Mouse (Mus musculus): ENCODE measurements at regions not wholly inside any gene's neighbourhood (a gene's known extent, or its start where the extent isn't known, plus 50 kb on each side); places are given as distances from the start of the nearest gene placed in this dataset.
A peak's percentile ranks its signal among the peaks of the same experiment; 100 is the strongest.

DNA sequence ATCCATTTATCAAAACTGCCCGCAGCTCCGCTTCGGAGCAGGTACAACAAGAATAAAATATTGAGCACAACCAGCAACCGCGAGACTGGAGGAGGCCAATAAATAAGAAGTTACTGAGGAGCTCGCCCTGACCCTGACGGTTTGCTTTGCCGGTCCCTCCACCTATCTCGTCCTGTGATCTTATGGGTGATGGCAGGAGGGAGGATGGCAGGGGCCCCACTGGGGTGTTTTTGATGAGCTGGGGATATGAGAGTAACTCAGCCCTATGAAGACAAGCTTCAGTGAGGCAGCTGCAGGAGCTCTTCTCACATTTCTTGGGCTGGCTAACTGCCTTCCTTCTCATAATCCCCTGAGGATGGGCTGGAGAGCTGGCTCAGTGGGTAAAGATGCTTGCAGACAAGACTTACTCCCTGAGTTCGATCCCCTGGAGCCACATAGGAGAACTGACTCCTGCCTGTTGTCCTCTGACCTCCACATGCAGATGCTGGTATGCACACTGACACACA lies 132.3 kb upstream of the Sdk2 start:
- no peak for DNase-seq

DNA sequence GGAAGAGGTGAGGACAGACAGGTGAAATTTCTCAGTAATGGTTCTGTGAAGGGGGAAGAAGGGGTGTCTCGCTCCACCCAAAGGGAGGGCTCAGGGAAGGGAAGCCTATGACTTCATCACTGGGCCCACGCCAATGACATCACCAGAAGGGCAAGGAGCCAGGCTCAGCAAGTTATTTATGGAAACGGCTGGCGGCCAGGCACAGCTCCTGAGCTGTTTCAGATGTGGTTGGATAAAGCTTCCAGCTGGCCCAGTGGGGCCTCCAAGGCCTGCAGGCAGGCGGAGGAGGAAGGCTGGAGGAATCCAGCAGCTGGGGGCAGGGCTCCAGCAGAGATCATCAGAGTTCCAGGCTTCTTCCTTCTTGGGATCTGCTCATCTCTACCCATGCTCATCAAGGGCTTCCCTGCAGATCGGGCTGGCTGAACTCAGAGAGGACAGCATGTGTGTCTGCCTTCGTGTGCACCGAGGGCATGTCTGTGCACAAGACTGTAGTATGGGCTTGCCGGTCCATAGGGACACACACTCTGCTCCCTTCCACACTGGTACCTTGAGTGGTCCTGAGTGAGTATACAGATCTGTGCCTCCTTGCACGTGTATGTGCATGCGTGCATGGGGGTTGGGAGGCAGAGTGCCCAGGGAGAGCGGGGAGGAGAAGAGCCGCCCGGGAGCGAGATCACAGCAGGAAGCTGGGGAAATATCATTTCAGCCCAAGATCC lies 131.6 kb upstream of the Sdk2 start:
- DNase-seq, result no peak

DNA sequence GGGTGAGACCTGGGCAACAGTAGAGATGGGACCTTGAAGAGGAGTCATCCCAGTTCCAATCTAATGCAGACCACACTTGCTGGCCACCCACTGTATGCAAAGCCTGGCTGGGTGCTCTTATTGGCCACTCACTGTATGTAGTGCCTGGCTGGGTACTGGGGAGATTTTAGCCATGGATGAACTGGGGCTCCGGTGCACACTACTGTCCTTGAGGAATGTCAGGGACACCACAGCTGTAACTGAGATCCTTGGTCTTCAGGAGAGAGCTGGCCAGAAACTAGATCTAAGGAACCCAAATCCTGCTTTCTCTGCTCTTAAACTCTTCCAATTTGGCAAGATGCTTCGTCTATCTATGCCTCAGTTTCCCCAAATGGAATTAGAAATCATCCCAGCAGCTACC lies 128.4 kb upstream of the Sdk2 start:
- DNase-seq, result no peak

DNA sequence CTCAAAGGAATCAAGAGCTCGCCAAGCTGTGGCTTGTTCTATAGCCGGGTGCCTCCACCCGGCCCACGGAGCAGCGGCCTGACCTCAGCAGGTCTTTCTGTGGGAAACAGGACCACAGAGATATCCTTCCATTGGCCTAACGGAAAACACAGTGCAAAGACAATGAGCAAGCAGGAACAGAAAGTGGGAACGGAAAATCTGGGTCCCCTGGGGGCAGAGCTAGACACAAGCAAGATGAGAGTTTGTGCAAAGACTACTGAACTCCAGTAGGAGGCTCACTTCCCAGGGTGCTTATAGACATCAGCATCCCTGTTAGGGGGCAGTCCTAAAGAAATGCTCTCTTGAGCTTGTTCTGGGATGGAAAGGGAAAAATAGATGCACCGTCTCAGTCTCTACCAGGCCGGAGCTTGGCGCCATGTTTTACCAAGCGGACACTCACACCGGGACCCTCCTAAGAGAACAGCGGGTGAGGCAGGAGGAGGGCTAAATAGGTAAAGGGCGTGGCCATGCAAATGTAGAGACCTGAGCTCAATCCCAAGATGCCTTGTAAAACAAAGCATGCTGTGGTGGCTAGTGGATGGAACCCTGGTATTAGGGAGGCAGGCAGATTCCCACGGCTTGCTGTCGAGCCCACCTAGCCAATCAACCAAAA lies 127.3 kb upstream of the Sdk2 start:
- no peak for DNase-seq

DNA sequence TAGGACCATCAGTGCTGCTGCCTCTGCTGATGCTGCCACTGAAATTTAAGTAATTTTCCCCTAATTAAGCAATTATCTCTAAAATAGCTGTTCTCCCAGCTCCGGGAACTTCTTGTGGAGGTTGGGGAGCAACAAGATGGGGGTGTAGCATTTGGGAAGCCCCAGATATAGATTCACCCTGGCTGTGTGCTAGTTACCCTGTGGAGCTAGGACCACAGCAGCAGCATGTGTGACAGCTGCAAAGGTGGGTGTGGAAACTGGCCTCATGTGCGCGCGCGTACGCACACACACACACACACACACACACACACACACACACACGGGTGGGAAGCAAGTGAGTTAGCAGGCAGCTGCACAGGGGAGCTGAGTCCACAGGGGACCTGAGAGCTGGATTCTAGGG lies 126.2 kb upstream of the Sdk2 start:
- no peak for DNase-seq

DNA sequence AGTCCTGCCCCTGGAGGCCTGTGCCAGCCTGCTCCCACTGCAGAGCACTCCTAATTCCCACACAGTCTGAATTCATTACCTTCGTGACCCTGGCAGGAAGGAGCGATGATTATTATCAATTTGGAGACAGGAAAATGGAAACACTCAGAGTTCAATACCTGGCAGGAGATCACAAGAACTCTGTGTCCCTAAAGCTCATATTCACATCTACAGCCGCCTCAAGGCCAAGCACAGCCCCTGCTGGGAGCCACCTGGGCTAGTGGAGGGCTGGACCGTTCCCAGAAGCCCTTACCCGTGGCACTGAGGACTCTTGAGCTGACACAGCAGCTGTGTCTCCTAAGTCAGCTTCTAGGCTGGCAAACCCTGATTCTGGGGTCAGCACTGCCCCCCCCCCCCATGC lies 124.8 kb upstream of the Sdk2 start:
- no peak for DNase-seq

DNA sequence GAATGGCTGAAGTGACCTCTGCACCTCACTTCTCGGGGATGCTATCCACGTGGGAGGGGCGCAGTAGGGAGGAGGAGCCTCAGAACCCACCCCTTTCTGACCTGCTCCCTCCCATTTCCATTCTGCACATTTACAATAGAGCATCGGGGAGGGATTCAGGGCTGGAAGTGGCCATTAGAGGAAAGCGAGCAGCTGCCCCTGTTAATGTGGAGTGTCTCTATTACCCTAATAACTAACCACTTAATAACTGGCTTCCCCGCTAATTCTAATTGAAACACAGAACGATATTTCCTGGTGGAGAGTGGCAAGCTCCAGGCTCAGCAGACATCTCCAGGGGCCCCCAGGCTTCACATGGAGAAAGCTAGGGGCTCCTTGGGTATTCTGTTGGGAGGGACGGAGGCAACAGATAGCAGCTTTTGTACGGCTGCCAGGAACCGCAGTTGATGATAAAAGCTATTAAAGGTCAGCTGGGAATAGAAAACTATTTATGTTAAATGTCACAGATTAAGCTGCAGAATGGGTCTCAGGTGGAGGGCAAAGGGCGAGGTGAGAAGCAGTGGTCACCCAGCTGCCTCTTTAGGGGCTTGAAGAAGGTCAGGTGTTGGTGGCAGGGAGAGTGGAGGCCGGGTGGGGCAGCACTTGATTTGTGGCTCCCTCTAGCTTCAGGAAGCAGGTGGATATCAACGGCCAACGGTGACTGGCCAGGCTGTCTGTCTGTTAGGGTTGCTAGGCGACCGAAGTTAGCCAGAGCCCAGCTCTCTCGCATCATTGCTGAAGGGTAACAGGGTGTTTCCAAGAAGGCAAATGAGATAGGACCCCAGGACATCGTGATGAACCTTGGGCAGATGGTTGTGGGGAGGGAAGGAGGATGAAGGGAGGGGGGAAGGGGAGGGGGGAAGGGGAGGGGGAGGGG lies 118.4 kb upstream of the Sdk2 start:
- no peak for DNase-seq

DNA sequence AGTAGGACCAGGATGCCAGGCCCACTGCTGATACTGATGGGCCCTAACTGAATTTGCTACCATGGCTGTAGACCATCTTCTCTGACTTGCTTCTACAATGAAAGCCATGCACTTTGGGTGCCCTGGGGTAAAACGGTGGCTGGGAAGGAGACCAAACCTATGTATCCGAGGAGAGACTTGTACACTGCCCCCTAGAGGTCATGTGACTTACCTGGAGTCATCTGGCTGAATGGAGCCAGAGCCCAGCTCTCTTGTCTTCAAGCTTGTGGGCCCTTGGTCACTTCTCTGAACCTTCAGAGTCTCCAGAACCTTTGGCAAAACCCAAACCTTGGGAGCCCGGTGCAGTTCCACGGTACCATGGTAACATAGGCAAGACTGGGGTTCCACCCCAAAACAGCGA lies 117.6 kb upstream of the Sdk2 start:
- peak; percentile 6 for DNase-seq

DNA sequence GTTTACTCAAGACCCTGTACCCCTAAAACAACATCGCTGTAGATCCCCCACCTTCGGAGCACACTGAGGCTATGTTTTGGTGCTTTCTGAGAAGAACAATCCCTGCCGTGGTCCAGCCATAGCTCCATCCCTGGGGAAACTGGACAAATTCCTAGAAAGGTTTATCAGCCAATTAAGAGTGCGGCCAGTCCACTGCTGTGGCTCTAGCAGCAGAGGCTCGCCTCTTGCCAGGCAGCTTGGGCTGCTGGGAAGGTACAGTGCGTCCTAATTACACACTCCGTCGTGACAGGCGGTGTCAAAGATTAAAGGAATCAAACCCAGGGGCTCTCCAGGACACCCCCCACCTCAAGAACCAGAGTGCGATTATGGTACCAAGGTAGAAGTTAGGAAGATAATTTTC lies 116.4 kb upstream of the Sdk2 start:
- DNase-seq, result no peak

DNA sequence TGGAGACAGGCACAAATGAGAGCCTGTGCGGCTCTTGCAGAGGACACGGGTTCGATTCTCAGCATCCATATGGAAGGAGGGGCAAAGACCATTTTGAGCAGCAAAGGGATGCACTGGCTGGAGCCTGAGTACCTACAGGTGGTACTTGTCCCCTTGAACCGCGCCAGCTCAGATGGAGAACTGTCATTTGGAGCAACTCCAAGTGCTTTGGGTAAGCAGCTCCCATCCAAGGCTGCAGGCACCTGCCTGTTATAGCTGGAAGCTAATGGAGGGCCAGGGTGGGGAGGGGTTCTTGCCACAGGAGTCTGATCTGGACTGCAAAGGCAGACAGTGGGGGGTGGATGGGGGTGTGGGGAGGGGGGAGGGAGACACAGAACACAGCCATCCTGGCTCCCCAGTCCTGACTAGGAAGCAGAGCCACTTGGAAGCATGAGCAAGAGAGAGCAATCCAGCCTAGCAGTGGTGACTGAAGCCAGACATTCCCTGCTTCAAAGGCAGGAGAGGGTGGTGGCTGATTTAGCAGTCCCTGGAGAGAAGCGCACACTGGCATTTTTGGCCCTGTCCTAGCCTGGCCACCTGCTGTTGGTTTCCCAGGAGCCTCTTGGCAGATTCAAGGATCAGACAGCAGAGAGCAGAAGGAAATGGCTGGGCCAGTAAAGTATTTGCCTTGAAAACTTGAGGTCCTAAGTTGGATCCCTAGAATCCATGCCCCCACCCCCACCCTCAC lies 112.1 kb upstream of the Sdk2 start:
- DNase-seq, result no peak

DNA sequence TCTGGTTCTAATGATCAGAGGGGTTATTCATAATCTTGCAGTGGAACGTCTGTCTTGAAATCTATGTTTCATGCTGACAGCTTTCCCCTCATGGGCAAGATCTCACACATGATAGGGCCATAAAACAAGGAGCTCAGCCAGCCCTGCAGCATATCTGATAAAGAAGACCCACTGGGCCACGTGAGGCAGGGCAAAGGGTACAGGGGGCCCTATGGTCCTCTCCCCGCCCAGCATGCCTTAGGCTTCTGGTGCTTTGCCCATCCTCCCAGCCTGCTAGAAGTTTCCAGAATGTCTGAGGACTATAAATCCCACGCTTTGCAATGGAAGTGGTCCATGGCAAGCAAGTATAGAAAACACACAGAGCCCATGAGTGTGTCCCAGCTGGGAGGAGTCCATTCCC lies 110.9 kb upstream of the Sdk2 start:
- no peak for DNase-seq

DNA sequence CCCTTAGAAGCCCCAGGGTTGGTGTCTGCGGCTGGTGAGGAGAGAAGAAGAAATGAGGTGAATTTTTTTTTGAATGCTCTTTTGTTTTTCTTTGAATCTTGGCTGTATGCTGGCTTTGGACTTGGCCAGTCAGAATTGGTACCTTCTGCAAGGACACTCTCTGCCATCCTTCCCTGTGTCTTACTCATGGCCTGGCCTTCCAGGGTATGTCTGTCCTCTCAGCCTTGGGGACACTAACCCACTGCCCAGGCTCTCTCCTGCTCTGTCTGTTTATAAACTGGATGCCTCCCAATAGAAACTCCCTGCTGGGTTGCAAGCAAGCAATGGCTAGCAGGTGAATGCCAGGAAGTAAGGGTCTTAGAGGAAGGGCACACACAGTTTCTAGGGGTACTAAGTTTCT lies 110.4 kb upstream of the Sdk2 start:
- DNase-seq, result no peak

DNA sequence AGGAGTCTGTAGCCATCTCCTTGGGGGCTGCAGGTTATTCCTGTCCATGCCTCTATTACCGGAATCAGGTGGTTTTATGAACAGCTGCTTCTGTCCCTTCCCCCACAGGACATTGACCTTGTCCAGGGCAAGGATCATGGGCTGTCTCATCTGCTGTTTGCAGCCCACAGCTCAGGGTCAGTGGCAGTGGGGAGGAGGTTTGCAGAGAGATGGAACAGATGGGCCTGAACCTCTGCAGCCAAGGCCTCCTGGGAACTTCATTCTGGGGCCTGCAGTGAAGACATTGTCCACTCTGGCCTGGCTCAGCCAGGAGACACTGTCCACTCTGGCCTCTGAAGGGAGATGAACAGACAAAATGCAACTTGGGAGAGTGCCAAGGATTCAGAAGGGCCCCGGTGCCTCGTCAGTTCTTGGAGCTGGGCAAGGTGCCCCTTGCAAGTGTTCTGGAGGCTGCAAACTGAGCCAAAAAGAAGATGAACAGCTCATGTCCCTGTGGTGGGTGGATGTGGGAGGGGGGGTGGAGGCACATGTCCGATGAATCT lies 109.9 kb upstream of the Sdk2 start:
- no peak for DNase-seq

DNA sequence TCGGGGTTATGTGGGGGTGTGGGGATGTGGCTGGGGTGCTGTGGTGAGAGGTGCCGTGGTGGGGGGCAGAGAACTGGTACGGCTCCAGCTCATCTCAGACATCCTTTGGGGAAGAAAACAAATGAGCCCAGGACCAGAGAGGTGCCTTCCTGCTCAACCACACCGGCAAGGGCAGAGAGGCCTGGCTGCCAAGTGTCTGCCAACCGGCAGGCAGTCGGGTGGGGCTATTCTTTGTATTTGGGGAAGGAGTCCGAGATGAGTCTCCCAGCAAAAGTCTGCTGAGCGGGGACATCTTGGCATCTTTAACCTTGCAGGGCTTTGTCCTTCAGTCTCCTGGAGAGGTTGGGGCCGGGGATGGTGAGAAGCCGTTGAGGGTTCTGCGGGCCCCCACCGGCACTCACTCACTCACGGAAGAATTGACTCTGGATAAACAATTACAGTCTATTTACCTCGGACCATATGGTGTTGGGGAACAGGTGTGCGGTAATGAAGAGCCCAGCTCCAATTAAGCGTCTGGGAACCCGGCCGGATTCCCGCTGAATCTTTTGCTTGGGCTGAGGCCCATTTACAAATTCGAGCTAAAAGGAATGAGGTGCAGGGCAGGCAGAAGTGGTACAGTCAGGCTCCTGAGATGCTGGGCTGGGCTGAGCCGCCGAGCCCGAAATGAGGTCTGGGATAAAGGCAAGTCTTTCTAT lies 108.7 kb upstream of the Sdk2 start:
- DNase-seq, result no peak

DNA sequence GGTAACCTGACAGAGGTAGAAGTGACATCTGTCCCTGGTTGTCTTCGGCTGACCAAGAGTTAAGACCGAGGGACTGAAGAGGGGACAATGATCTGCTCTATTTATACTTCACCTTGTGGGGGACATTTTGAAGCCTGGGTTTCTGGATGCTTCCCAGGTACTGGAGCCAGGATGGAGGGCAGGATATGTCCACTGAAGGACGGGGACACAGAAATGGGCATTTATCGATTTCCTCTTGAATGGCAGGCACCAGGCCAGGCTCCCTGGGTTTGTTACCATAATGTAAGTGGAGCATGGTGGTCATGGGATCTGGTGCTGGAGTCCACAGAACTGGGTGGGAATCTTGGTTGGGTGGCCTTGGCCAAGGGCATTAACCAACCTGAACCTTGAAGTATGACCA lies 108.0 kb upstream of the Sdk2 start:
- no peak for DNase-seq

DNA sequence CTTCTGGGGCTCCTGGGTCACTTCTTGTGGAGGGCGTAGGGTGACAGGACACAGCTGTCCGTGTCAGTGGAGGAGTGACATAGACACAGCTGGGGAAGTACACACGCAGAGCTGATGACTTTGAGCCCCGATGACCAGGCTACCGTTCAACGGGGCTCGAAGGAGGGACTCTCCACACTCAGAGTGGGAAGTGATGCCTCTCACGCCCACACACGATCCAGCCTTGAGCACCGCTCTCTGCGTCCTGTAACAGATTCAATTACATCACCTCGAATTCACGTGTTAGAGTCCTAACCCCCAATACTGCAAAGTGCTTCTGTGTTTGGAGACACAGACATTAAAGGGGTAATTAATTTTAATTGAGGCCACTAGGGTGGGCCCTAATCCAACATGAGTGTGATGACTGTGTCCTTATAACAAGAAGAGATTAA lies 101.4 kb upstream of the Sdk2 start:
- DNase-seq, result no peak

DNA sequence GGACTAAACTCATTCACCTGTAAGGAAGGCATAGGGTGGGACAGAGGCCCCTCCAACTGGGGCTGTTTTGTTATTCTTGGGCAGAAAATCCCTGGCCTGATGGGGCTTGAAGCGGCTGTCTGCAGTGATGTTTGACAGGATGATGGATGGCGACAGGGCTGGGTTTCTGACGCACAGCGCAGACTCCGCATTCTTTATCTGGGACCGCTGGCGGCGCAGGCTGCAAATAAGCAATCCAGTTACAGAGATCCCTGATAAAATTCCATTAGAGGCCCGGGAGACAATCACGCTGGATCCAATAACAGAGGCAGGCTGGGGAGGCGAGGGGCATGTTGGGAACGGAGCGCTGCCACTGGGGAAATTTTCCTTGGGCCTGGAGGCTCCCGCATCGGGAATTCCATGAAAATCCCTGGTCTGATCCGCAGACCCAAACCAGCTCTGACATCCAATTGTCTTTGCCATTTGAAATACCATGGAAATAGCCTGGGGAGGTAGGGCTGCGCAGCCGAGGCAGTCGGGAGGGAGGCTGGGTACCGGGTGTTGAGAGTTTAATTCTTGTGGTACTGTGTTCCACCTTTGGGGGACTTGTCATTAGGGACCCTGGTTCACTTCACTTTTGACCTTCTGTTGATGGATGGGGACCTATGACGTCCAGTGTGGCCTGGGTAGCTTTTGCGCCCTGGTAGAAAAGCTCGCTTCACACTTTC lies 99.0 kb upstream of the Sdk2 start:
- no peak for DNase-seq

DNA sequence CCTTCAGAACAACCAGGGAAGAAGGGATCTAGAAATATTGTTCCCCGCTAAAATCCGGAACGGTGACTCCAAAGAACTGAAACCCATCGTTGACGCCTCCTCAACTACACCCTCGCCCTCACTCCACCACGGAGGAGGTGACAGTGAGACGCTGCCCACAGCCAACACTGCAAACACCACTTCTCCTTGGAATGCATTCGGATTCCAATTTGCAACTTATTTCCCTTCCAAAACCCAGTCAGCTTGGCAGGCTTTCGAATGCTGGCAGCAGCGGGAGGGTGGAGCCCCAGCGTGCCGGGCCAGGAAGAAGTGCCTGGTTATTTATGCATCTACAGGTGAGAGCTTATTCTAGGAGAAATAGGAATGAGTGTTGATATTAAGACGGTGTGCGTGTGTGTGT lies 85.9 kb upstream of the Sdk2 start:
- no peak for DNase-seq

DNA sequence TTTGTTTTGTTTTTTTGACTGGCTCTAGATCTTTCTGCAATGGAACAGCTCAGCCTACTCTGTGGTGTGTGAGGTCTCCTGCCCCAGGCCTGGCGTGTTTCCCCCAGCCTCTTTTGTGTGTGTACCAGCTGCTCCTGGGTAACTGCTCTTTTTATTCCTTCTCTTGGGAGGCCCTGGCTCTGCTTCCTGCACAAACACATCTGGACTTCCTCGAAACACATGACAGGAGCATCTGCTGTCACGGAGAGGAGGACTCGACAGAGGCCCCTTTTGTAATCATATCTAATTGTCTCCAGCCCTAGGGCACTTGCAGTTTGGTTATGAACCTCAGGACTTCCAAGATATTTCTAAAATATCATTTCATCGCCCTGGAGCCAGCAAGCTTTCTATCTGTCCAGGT lies 79.5 kb upstream of the Sdk2 start:
- DNase-seq, result no peak

DNA sequence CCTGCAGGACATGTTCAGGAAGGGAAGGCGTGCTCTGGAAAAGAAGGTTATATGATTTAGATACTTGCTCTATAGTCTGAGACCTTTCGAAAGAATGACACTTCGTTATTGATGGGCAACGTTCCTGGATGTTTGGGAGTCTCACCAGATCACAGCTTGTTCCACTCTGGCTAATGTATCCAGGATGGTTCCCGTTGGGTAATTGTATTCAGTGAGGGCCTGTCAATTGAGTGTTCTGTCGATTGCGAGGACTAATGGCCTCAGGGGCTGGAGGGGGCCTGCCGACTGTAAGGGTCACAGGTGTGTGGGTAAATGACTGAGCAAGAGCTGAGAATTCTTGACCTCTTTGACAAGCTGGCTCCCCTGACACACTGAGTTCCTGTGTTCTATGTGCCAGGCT lies 62.4 kb upstream of the Sdk2 start:
- DNase-seq, result no peak

DNA sequence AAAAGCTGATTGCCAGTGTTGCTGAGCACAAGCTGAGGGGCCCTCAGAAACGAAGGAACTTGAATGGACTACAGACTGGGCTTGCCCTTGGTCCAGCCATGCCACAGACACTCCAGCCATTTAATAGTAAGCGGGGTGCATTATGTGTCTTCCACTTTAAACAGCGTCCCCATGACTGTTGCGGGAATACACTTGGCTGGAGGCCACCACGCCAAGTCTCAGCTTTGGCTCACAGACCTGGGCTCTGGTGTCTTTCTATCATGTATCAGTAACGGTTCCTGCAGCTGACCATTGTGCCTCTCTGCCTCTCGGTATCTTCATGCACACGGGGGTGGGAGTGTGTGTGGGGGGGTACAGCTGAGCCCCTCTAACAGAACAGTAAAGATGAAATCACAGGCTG lies 62.0 kb upstream of the Sdk2 start:
- DNase-seq, result no peak
